Mouse (Mus musculus): ENCODE data around the gene Xrn1.
"Not testable (repeated sequence)": the region's sequence is repeated elsewhere in the genome, so short reads cannot be mapped to it uniquely, and the experiment has no call there.

Gene Xrn1

GRCm38 (mm10) chr9:95954585-95955461 lies at the start of gene Xrn1:
Gene Xrn1 (plus strand): TSS chr9:95954760.
- peak; percentile 90 to 93 for DNase-seq (ENCODE audit: low spot score in 2 of 2)

GRCm38 (mm10) chr9:95932855-95933254 lies 21.7 kb upstream of the Xrn1 start:
- no peak for DNase-seq (ENCODE audit: low spot score in 2 of 2)

GRCm38 (mm10) chr9:95953658-95954057 lies 902 bp upstream of the Xrn1 start:
- no peak for DNase-seq (ENCODE audit: low spot score in 2 of 2)

- no peak for DNase-seq (ENCODE audit: low spot score in 2 of 2)
Observed at GRCm38 (mm10) chr9:95954226-95954584, 355 bp upstream of the Xrn1 start.

- no peak for DNase-seq (ENCODE audit: low spot score in 2 of 2)
Observed at GRCm38 (mm10) chr9:95957611-95958010, 3.1 kb downstream of the Xrn1 start.

GRCm38 (mm10) chr9:95958041-95958730 lies 3.6 kb downstream of the Xrn1 start:
- DNase-seq (ENCODE audit: low spot score in 2 of 2): no peak

- DNase-seq (ENCODE audit: low spot score in 2 of 2): not testable (repeated sequence)
Observed at GRCm38 (mm10) chr9:95958731-95959105, 4.2 kb downstream of the Xrn1 start.

GRCm38 (mm10) chr9:95959246-95959645 lies 4.7 kb downstream of the Xrn1 start:
- no peak for DNase-seq (ENCODE audit: low spot score in 2 of 2)

- peak; percentile 24 to 53 for DNase-seq (ENCODE audit: low spot score in 2 of 2)
Observed at GRCm38 (mm10) chr9:95959732-95960428, 5.3 kb downstream of the Xrn1 start.

- no peak for DNase-seq (ENCODE audit: low spot score in 2 of 2)
Observed at GRCm38 (mm10) chr9:95961058-95961457, 6.5 kb downstream of the Xrn1 start.

- no peak for DNase-seq (ENCODE audit: low spot score in 2 of 2)
Observed at GRCm38 (mm10) chr9:95964037-95964436, 9.5 kb downstream of the Xrn1 start.

GRCm38 (mm10) chr9:95978279-95978678 lies 23.7 kb downstream of the Xrn1 start:
- no peak for DNase-seq (ENCODE audit: low spot score in 2 of 2)

- DNase-seq (ENCODE audit: low spot score in 2 of 2): no peak
Observed at GRCm38 (mm10) chr9:95979896-95980295, 25.3 kb downstream of the Xrn1 start.

- no peak for DNase-seq (ENCODE audit: low spot score in 2 of 2)
Observed at GRCm38 (mm10) chr9:95992255-95992654, 37.7 kb downstream of the Xrn1 start.

- no peak for DNase-seq (ENCODE audit: low spot score in 2 of 2)
Observed at GRCm38 (mm10) chr9:96004455-96004854, 49.9 kb downstream of the Xrn1 start.

- DNase-seq (ENCODE audit: low spot score in 2 of 2): no peak
Observed at GRCm38 (mm10) chr9:96010664-96011063, 56.1 kb downstream of the Xrn1 start.

- peak; percentile 7 to 47 for DNase-seq (ENCODE audit: low spot score in 2 of 2)
Observed at GRCm38 (mm10) chr9:96023921-96024320, 69.4 kb downstream of the Xrn1 start.

GRCm38 (mm10) chr9:96027913-96028312 lies 73.4 kb downstream of the Xrn1 start:
- DNase-seq (ENCODE audit: low spot score in 2 of 2): no peak

- DNase-seq (ENCODE audit: low spot score in 2 of 2): peak in 1 of 2 experiments; percentile 28
Observed at GRCm38 (mm10) chr9:96028818-96029217, 74.3 kb downstream of the Xrn1 start.

GRCm38 (mm10) chr9:96029886-96030285 lies 75.3 kb downstream of the Xrn1 start:
- DNase-seq (ENCODE audit: low spot score in 2 of 2): no peak

GRCm38 (mm10) chr9:96035371-96036086 lies 81.0 kb downstream of the Xrn1 start:
- no peak for DNase-seq (ENCODE audit: low spot score in 2 of 2)

GRCm38 (mm10) chr9:96044214-96044613 lies 89.7 kb downstream of the Xrn1 start:
- DNase-seq (ENCODE audit: low spot score in 2 of 2): no peak

Data from natural killer cell, adult 2 months (primary cell).